Mouse (Mus musculus): ENCODE measurements around the gene Cntn1. TPM values are rescaled to one million over a fixed set of nuclear protein-coding genes. Genes with fewer than 3 reads are reported as not detected.

The Cntn1 gene
- polyA plus RNA-seq, 1 experiment from 2014 or later: 0.75 TPM

GRCm38 (mm10) chr15:92052133-92052463 lies 1.1 kb downstream of the Cntn1 start:
- Histone ChIP-seq H3K4me3 (ENCODE audit: low read length) (no peak overlapping the region), H3K27ac (ENCODE audit: low read length) (no peak overlapping the region), H3K9ac (ENCODE audit: low read length) (no peak overlapping the region), H3K36me3 (ENCODE audit: control insufficient read depth, insufficient read depth, low read length) (no peaks in the 10 kb centered on the region), H3K4me2 (ENCODE audit: low read depth, low read length) (peak overlapping the region; percentile 82; the same call in 1 of the 2 replicates), H3K27me3 (ENCODE audit: control insufficient read depth, insufficient read depth, low read depth, low read length) (peaks cover 11% of the 10 kb centered on the region), H3K9me3 (ENCODE audit: control insufficient read depth, low read length) (peaks cover 2% of the 10 kb centered on the region; the same call in 1 of the 2 replicates), H3K4me1 (replicated peaks; ENCODE audit: control insufficient read depth, insufficient read depth, low read length) (peaks cover 4% of the 10 kb centered on the region; the same call in 1 of the 2 replicates)
- no peak for ATAC-seq (ENCODE audit: low read depth)
- WGBS: 12% methylated on average over 4 of the region's 4 CpGs

DNA sequence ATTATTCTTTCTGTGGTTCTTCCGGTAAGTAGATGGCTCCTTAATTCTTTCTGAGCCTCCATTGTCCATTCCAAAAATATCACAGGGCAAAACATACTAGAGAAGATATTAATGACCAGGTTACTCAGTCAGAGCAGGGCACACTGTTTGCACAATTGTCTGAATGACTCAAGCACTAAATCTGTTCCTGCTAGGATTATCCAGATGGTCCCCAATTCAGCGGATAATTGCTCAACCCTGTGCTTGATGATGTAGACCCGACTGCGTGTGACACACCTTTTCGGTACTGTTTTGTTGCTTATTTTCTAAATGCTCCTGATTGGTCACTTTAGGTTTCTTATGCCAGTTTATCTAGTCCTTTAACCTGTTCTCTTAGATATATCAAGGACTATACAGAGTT lies 6.6 kb downstream of the Cntn1 start:
- WGBS: 90% methylated on average over 5 of the region's 5 CpGs
- H3K4me2 ChIP-seq (ENCODE audit: low read depth, low read length): no peak overlapping the region
- no peaks in the 10 kb centered on the region for H3K4me1 ChIP-seq (replicated peaks; ENCODE audit: control insufficient read depth, insufficient read depth, low read length)
- no peaks in the 10 kb centered on the region; the same call in 1 of the 2 replicates for H3K27me3 ChIP-seq (ENCODE audit: control insufficient read depth, insufficient read depth, low read depth, low read length)
- H3K36me3 ChIP-seq (ENCODE audit: control insufficient read depth, insufficient read depth, low read length): no peaks in the 10 kb centered on the region
- ATAC-seq (ENCODE audit: low read depth): no peak
- H3K9me3 ChIP-seq (ENCODE audit: control insufficient read depth, low read length): no peaks in the 10 kb centered on the region
- H3K9ac ChIP-seq (ENCODE audit: low read length): no peak overlapping the region
- H3K4me3 ChIP-seq (ENCODE audit: low read length): no peak overlapping the region
- no peak overlapping the region for H3K27ac ChIP-seq (ENCODE audit: low read length)

DNA sequence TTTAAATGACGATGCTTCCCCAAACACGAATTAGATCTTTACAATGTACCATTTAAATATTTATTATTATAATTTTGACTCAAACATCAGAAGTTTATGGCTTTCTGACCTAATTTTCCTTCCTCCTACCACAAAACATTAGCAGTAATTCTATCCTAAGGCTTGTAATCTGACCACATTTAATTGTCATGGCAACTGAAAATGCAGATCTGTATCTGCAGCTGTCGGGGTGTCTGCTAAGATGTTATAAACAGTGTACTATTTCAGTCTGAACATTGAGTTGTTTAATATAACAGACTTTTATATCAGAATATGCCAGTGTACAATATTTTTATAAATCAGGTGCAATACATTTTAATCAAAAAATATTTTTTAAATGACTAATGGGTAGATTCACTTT lies 10.0 kb downstream of the Cntn1 start:
- Histone ChIP-seq H3K4me3 (ENCODE audit: low read length) (no peak overlapping the region), H3K4me1 (replicated peaks; ENCODE audit: control insufficient read depth, insufficient read depth, low read length) (no peaks in the 10 kb centered on the region), H3K9ac (ENCODE audit: low read length) (no peak overlapping the region), H3K27ac (ENCODE audit: low read length) (no peak overlapping the region), H3K4me2 (ENCODE audit: low read depth, low read length) (no peak overlapping the region), H3K9me3 (ENCODE audit: control insufficient read depth, low read length) (no peaks in the 10 kb centered on the region), H3K27me3 (ENCODE audit: control insufficient read depth, insufficient read depth, low read depth, low read length) (no peaks in the 10 kb centered on the region), H3K36me3 (ENCODE audit: control insufficient read depth, insufficient read depth, low read length) (no peaks in the 10 kb centered on the region)
- 56% methylated on average over 3 of the region's 3 CpGs for WGBS
- ATAC-seq (ENCODE audit: low read depth): no peak

GRCm38 (mm10) chr15:92079416-92079815 lies 28.5 kb downstream of the Cntn1 start:
- 54% methylated on average over 3 of the region's 3 CpGs for WGBS

GRCm38 (mm10) chr15:92085876-92086275 lies 34.9 kb downstream of the Cntn1 start:
- Histone ChIP-seq H3K36me3 (ENCODE audit: control insufficient read depth, insufficient read depth, low read length) (no peaks in the 10 kb centered on the region), H3K4me1 (replicated peaks; ENCODE audit: control insufficient read depth, insufficient read depth, low read length) (no peaks in the 10 kb centered on the region), H3K4me3 (ENCODE audit: low read length) (no peak overlapping the region), H3K9me3 (ENCODE audit: control insufficient read depth, low read length) (no peaks in the 10 kb centered on the region), H3K4me2 (ENCODE audit: low read depth, low read length) (no peak overlapping the region), H3K9ac (ENCODE audit: low read length) (no peak overlapping the region), H3K27ac (ENCODE audit: low read length) (no peak overlapping the region), H3K27me3 (ENCODE audit: control insufficient read depth, insufficient read depth, low read depth, low read length) (no peaks in the 10 kb centered on the region)
- no peak for ATAC-seq (ENCODE audit: low read depth)
- WGBS: 54% methylated on average over 1 of the region's 1 CpGs

More at GRCm38 (mm10) chr15:92079416-92079815, 28.5 kb downstream of the Cntn1 start:
- H3K4me1 ChIP-seq (replicated peaks; ENCODE audit: control insufficient read depth, insufficient read depth, low read length): no peaks in the 10 kb centered on the region
- H3K27me3 ChIP-seq (ENCODE audit: control insufficient read depth, insufficient read depth, low read depth, low read length): no peaks in the 10 kb centered on the region
- no peak overlapping the region for H3K4me3 ChIP-seq (ENCODE audit: low read length)
- no peak for ATAC-seq (ENCODE audit: low read depth)
- H3K27ac ChIP-seq (ENCODE audit: low read length): no peak overlapping the region
- H3K9ac ChIP-seq (ENCODE audit: low read length): no peak overlapping the region
- H3K4me2 ChIP-seq (ENCODE audit: low read depth, low read length): no peak overlapping the region
- H3K36me3 ChIP-seq (ENCODE audit: control insufficient read depth, insufficient read depth, low read length): no peaks in the 10 kb centered on the region
- H3K9me3 ChIP-seq (ENCODE audit: control insufficient read depth, low read length): no peaks in the 10 kb centered on the region

DNA sequence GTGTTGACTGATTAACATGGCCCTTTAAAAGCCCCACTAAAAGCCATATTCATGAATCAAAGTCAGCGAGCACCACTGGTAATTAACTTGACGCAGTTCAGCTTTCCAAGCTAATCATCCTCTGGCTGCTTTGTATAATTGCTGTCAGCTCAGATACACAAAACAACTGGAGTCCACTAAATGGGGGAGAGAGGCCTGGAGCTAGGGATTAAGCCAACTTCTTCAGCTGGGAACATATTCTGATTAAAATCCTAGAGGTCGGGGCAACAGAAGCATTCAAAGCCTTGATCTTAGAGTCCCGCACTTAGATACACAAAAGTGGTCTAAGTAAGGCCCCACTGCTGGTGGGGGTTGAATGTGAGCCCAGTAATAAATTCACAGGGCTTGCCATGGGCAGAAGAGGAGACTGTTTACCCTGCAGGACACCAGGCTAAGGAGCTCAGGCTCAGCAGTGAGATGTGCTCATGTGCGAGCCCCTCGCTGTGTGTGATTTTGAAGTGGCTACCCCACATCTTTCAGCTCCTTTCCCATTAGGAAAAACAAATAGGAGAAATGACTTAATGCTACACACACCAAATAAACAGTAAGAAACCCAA lies 36.8 kb downstream of the Cntn1 start:
- H3K27ac ChIP-seq (ENCODE audit: low read length): no peak overlapping the region

GRCm38 (mm10) chr15:92090787-92091186 lies 39.8 kb downstream of the Cntn1 start:
- 61% methylated on average over 6 of the region's 6 CpGs for WGBS

More for the DNA sequence above, 36.8 kb downstream of the Cntn1 start:
- ATAC-seq (ENCODE audit: low read depth): no peak
- 49% methylated on average over 6 of the region's 6 CpGs for WGBS
- Histone ChIP-seq H3K36me3 (ENCODE audit: control insufficient read depth, insufficient read depth, low read length) (no peaks in the 10 kb centered on the region), H3K9me3 (ENCODE audit: control insufficient read depth, low read length) (no peaks in the 10 kb centered on the region), H3K27me3 (ENCODE audit: control insufficient read depth, insufficient read depth, low read depth, low read length) (no peaks in the 10 kb centered on the region), H3K4me1 (replicated peaks; ENCODE audit: control insufficient read depth, insufficient read depth, low read length) (no peaks in the 10 kb centered on the region), H3K4me2 (ENCODE audit: low read depth, low read length) (no peak overlapping the region), H3K4me3 (ENCODE audit: low read length) (no peak overlapping the region), H3K9ac (ENCODE audit: low read length) (no peak overlapping the region)

GRCm38 (mm10) chr15:92092041-92092440 lies 41.1 kb downstream of the Cntn1 start:
- no peaks in the 10 kb centered on the region for H3K4me1 ChIP-seq (replicated peaks; ENCODE audit: control insufficient read depth, insufficient read depth, low read length)
- 68% methylated on average over 3 of the region's 3 CpGs for WGBS
- no peak overlapping the region for H3K9ac ChIP-seq (ENCODE audit: low read length)
- no peak overlapping the region for H3K27ac ChIP-seq (ENCODE audit: low read length)
- no peaks in the 10 kb centered on the region for H3K9me3 ChIP-seq (ENCODE audit: control insufficient read depth, low read length)
- ATAC-seq (ENCODE audit: low read depth): no peak
- no peaks in the 10 kb centered on the region for H3K36me3 ChIP-seq (ENCODE audit: control insufficient read depth, insufficient read depth, low read length)
- no peak overlapping the region for H3K4me3 ChIP-seq (ENCODE audit: low read length)
- H3K27me3 ChIP-seq (ENCODE audit: control insufficient read depth, insufficient read depth, low read depth, low read length): no peaks in the 10 kb centered on the region
- no peak overlapping the region for H3K4me2 ChIP-seq (ENCODE audit: low read depth, low read length)

More at GRCm38 (mm10) chr15:92090787-92091186, 39.8 kb downstream of the Cntn1 start:
- H3K4me2 ChIP-seq (ENCODE audit: low read depth, low read length): no peak overlapping the region
- H3K4me1 ChIP-seq (replicated peaks; ENCODE audit: control insufficient read depth, insufficient read depth, low read length): no peaks in the 10 kb centered on the region
- no peaks in the 10 kb centered on the region for H3K9me3 ChIP-seq (ENCODE audit: control insufficient read depth, low read length)
- no peak overlapping the region for H3K4me3 ChIP-seq (ENCODE audit: low read length)
- H3K36me3 ChIP-seq (ENCODE audit: control insufficient read depth, insufficient read depth, low read length): no peaks in the 10 kb centered on the region
- no peaks in the 10 kb centered on the region for H3K27me3 ChIP-seq (ENCODE audit: control insufficient read depth, insufficient read depth, low read depth, low read length)
- no peak for ATAC-seq (ENCODE audit: low read depth)
- H3K27ac ChIP-seq (ENCODE audit: low read length): no peak overlapping the region
- H3K9ac ChIP-seq (ENCODE audit: low read length): no peak overlapping the region

- no peak overlapping the region for H3K9ac ChIP-seq (ENCODE audit: low read length)
- no peak overlapping the region for H3K27ac ChIP-seq (ENCODE audit: low read length)
- no peaks in the 10 kb centered on the region for H3K4me1 ChIP-seq (replicated peaks; ENCODE audit: control insufficient read depth, insufficient read depth, low read length)
- no peak overlapping the region for H3K4me3 ChIP-seq (ENCODE audit: low read length)
- WGBS: 51% methylated on average over 5 of the region's 5 CpGs
- ATAC-seq (ENCODE audit: low read depth): no peak
- no peaks in the 10 kb centered on the region for H3K9me3 ChIP-seq (ENCODE audit: control insufficient read depth, low read length)
- no peak overlapping the region for H3K4me2 ChIP-seq (ENCODE audit: low read depth, low read length)
- no peaks in the 10 kb centered on the region for H3K27me3 ChIP-seq (ENCODE audit: control insufficient read depth, insufficient read depth, low read depth, low read length)
- H3K36me3 ChIP-seq (ENCODE audit: control insufficient read depth, insufficient read depth, low read length): no peaks in the 10 kb centered on the region
Measured at GRCm38 (mm10) chr15:92099410-92100174, 48.6 kb downstream of the Cntn1 start.
